Mouse (Mus musculus) stomach, postnatal 0 days (tissue): ENCODE results near the gene Iqcf3. TPM values are rescaled to one million over a fixed set of nuclear protein-coding genes. Genes with fewer than 3 reads are reported as not detected.

Source experiments
- ATAC-seq: fragments of 200-750 bp; cut with Nextera tagmentation; 2 replicates; pipeline ENCODE4 v1.8.0; 2017; ENCODE audit not compliant: low FRiP score, low TSS enrichment
- DNase-seq: peaks from one replicate; pipeline ENCODE4 v3.0.0-alpha.2; 2016; ENCODE audit warnings: low spot score
- H3K27ac ChIP-seq: fragments of 300-500 bp; sonication (generic); replicated peaks from 2 replicates; pipeline ENCODE4 v1.5.1; 2014; ENCODE audit warnings: mild to moderate bottlenecking, control low read depth
- H3K27me3 ChIP-seq: fragments of 300-500 bp; sonication (generic); 2 replicates; pipeline ENCODE4 v1.6.1; 2014; ENCODE audit warnings: low read length; ENCODE audit not compliant: control insufficient read depth, insufficient read depth
- H3K36me3 ChIP-seq: fragments of 300-500 bp; sonication (generic); 2 replicates; pipeline ENCODE4 v1.6.1; 2014; ENCODE audit warnings: low read length, mixed read lengths; ENCODE audit not compliant: control insufficient read depth, insufficient read depth
- H3K4me1 ChIP-seq: fragments of 300-500 bp; sonication (generic); replicated peaks from 2 replicates; pipeline ENCODE4 v1.6.1; 2014; ENCODE audit warnings: antibody characterized with exemption; ENCODE audit not compliant: control insufficient read depth, insufficient read depth
- H3K4me2 ChIP-seq: fragments of 300-500 bp; sonication (generic); replicated peaks from 2 replicates; pipeline ENCODE4 v1.6.1; 2014; ENCODE audit warnings: low read depth, mild to moderate bottlenecking, control low read depth, moderate library complexity
- H3K4me3 ChIP-seq: fragments of 300-500 bp; sonication (generic); 2 replicates; pipeline ENCODE4 v1.5.1; 2014; ENCODE audit warnings: low read depth, low read length, control low read depth
- H3K9ac ChIP-seq: fragments of 300-500 bp; sonication (generic); 2 replicates; pipeline ENCODE4 v1.6.1; 2014; ENCODE audit warnings: mild to moderate bottlenecking, low read length, control low read depth, mixed read lengths
- H3K9me3 ChIP-seq: fragments of 300-500 bp; sonication (generic); 2 replicates; pipeline ENCODE4 v1.6.1; 2016; ENCODE audit warnings: low read length; ENCODE audit not compliant: control insufficient read depth
- CTCF ChIP-seq: IDR thresholded peaks from 2 replicates; pipeline ENCODE4 v1.5.1; 2016; ENCODE audit warnings: antibody characterized with exemption, low read depth, mild to moderate bottlenecking, moderate library complexity
- EP300 ChIP-seq: optimal IDR thresholded peaks from 2 replicates; pipeline ENCODE3; 2016; ENCODE audit warnings: antibody characterized with exemption
- WGBS: fragments of 180-500 bp; shearing (Covaris S2); extraction: QIAGEN DNeasy Blood & Tissue Kit; methylation state at CpG from one replicate; pipeline ENCODE4 v1.1.7; 2014; 5-methylcytosine and 5-hydroxymethylcytosine counted together
- polyA plus RNA-seq: library from polyadenylated mRNA; unstranded; fragments of >200 nt; fragmentation: Nextera tagmentation; extraction: Ambion mirVana; gene quantifications from 2 replicates; pipeline ENCODE4 v1.2.1, GENCODE M21; 2015

Iqcf3 gene
- polyA plus RNA-seq, 1 experiment from 2014 or later = not detected

DNA sequence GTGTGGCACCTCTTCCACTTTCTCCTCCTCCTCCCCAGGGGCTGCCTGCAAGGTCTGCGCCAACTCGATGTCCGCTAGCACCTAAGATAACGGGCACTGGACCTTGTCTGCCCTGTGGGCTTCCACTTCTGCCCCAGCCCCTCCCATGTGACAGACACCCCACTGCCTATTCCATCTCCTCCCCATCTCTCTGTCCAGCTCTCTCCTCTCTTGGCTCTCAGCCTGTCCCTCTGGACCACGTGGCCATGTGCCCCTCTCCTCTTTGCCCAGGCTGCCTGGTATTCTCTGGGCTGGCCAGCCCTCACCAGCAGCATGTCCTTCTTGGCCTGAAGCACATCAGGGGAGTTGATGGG is 87.7 kb downstream of the Iqcf3 start:
- Histone ChIP-seq H3K36me3 (no peaks in the 10 kb centered on the region), H3K27ac (no peak overlapping the region), H3K4me2 (no peak overlapping the region), H3K9ac (no peak overlapping the region), H3K9me3 (no peaks in the 10 kb centered on the region), H3K27me3 (no peaks in the 10 kb centered on the region), H3K4me1 (peaks cover 8% of the 10 kb centered on the region), H3K4me3 (no peak overlapping the region)
- TF ChIP-seq EP300 (no peak), CTCF (no peak)
- 59% methylated on average over 5 of the region's 5 CpGs for WGBS
- no peak for DNase-seq
- ATAC-seq = no peak

DNA sequence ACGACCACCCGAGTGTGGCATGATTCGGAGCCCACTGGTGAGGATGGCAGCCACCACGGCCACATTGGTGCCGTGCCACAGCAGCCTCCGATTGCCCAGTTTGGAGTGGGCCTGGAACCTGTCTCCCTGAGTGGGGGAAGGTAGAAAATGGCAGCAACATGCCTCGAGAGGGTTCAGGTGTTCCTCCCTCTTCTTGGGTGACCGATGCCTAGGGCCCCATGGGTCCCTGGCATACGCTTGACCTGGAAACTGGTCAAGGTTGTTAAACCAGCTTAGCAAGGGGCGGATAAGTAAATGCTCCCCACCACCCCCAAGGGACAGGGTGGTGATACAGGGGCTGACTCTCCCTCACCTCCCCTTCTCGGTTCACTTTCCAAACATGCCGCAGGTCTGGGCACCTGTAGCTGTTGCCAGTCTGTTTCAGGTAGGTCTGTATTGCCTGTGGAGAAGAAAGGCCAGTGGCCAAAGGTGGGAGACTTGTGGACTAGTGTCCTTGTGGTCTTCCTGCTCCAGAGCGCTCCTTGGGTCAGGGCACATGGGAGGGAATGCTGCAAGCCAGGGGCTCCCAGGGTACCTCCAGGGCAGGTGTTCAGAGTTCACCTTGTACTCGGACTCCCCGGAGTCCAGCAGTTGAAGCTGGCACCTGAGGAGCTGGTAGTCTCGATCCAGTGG is 88.2 kb downstream of the Iqcf3 start:
- Histone ChIP-seq H3K4me2 (no peak overlapping the region), H3K9me3 (no peaks in the 10 kb centered on the region), H3K4me3 (no peak overlapping the region), H3K4me1 (peaks cover 8% of the 10 kb centered on the region), H3K27me3 (no peaks in the 10 kb centered on the region), H3K36me3 (no peaks in the 10 kb centered on the region), H3K9ac (no peak overlapping the region), H3K27ac (no peak overlapping the region; the same call in 1 of the 2 replicates)
- no peak for ATAC-seq
- 83% methylated on average over 16 of the region's 16 CpGs for WGBS
- no peak for DNase-seq
- TF ChIP-seq CTCF = no peak
- no peak for TF ChIP-seq EP300

GRCm38 (mm10) chr9:106472321-106472720 is 89.1 kb downstream of the Iqcf3 start:
- DNase-seq = no peak
- no peak for ATAC-seq
- H3K27ac ChIP-seq = peak overlapping the region; percentile 78
- H3K4me1 ChIP-seq = peaks cover 8% of the 10 kb centered on the region
- no peaks in the 10 kb centered on the region for H3K27me3 ChIP-seq
- H3K9ac ChIP-seq = no peak overlapping the region
- no peaks in the 10 kb centered on the region for H3K9me3 ChIP-seq
- no peak overlapping the region for H3K4me3 ChIP-seq
- H3K4me2 ChIP-seq = no peak overlapping the region
- 63% methylated on average over 4 of the region's 4 CpGs for WGBS
- H3K36me3 ChIP-seq = no peaks in the 10 kb centered on the region
- TF ChIP-seq CTCF (no peak), EP300 (no peak)

DNA sequence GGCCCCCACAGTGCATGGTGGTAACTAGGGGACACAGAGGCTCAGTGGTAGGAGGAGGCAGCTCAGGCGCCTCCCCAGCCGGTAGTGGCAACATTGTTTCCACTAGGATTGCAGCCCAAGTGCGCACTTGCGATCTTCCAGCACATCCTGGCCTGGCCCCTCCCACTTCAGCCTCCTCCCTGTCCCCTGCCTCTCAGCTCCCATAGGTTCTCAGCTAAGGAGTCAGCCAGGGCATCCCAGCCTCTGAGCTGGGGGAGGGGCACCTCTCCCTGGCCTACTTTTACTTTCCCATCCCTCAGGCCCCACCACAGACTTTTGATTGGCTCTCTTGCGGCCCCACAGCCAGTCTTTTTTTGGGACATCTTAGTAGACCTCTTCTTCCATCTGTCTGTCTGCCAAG is 89.5 kb downstream of the Iqcf3 start:
- ATAC-seq = no peak; the same call in 1 of the 2 replicates
- WGBS = 19% methylated on average over 5 of the region's 5 CpGs
- H3K4me3 ChIP-seq = no peak overlapping the region
- peaks cover 8% of the 10 kb centered on the region for H3K4me1 ChIP-seq
- no peaks in the 10 kb centered on the region for H3K27me3 ChIP-seq
- TF ChIP-seq CTCF (peak; percentile 35; the same call in 1 of the 2 replicates), EP300 (no peak)
- peak overlapping the region; percentile 78 for H3K27ac ChIP-seq
- no peak overlapping the region for H3K9ac ChIP-seq
- peak; percentile 37 for DNase-seq
- H3K36me3 ChIP-seq = no peaks in the 10 kb centered on the region
- peak overlapping the region; percentile 38 for H3K4me2 ChIP-seq
- H3K9me3 ChIP-seq = no peaks in the 10 kb centered on the region

DNA sequence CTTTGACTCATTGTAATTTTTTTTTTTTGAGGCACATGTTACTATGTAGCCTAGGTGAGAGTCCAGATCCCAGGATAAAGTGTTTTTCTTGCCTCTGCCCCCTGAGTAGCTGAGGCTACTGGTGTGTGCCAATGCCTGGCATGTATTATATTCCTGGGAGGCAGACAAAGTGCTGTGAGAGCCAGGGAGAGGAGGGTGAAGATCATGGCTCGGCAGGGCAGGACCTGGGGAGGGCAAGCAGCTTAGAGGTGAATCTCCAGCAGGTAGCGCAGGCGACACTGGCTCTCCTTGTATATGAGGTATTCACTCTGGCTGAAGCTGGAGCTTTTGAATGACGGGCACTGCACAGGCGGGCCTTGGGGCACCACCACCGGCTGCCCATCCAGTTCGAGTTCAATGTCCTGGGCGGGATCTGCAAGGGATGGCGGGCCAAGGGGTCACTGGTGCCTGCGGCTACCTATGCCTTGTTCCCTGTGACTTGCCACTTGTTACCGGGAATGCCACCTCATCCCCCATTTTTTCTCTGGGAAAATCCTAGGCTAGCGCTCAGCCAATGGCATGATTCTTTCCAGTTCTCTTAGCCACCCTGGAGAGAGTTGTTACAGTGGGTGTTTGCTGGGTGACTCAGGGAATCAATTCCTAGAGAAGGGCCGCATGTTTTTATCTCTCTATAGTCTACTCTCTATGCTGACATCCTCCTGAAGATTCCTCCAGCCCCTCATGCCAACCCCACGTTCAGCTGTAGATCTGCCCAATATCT is 90.3 kb downstream of the Iqcf3 start:
- H3K4me3 ChIP-seq = no peak overlapping the region
- 0 out of 2 replicates have a peak overlapping the region, but pooled peaks have one; percentile 40 for H3K27ac ChIP-seq

GRCm38 (mm10) chr9:106469776-106470175 is 91.7 kb downstream of the Iqcf3 start:
- no peak for TF ChIP-seq CTCF
- Histone ChIP-seq H3K4me2 (no peak overlapping the region), H3K36me3 (no peaks in the 10 kb centered on the region), H3K4me1 (peaks cover 7% of the 10 kb centered on the region), H3K27me3 (peaks cover 2% of the 10 kb centered on the region; the same call in 1 of the 2 replicates), H3K9ac (no peak overlapping the region), H3K4me3 (no peak overlapping the region), H3K27ac (no peak overlapping the region), H3K9me3 (no peaks in the 10 kb centered on the region)
- ATAC-seq = no peak
- 63% methylated on average over 9 of the region's 9 CpGs for WGBS
- no peak for DNase-seq

More for the DNA sequence above, 90.3 kb downstream of the Iqcf3 start:
- H3K36me3 ChIP-seq = no peaks in the 10 kb centered on the region
- WGBS = 74% methylated on average over 14 of the region's 14 CpGs
- DNase-seq (no peak), ATAC-seq (no peak)
- H3K9me3 ChIP-seq = no peaks in the 10 kb centered on the region
- peak overlapping the region; percentile 38 for H3K4me2 ChIP-seq
- no peak overlapping the region for H3K9ac ChIP-seq
- TF ChIP-seq EP300 = no peak
- TF ChIP-seq CTCF = no peak
- H3K27me3 ChIP-seq = no peaks in the 10 kb centered on the region
- peaks cover 8% of the 10 kb centered on the region for H3K4me1 ChIP-seq
